Mouse (Mus musculus): ENCODE results near the gene Irf2bpl. TPM values are rescaled to one million over a fixed set of nuclear protein-coding genes. Genes with fewer than 3 reads are reported as not detected.
A peak's percentile ranks its signal among the peaks of the same experiment; 100 is the strongest.

Gene Irf2bpl
- polyA plus RNA-seq, 1 experiment from 2014 or later: 54.8 TPM

DNA sequence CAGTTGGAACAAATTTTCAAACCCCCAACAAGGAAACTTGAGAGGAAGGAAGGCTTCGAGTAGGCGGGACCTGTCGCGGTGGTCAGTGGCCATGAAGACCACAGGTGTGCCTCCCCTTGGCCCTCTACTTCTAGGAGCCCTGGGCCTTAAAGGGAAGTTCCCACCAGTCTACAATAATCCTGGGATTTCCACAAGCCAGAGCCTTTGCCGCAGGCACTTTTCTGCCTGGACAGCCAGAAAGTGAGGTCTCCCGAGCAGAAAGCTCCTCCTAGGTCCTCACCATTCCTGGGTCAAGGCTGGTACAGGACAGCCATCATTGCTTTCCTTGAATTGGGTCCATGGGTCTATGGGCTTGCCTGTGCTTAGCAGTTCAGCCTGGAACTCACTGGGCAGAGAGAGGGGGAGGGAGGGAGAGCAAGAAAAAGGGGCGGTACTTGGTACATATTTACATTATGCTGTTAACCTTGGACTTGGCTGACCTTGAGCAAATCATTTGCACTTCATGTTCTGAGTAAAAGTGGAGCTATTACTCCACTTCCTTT is 4.6 kb upstream of the Irf2bpl start:
- Histone ChIP-seq H3K9ac (peak overlapping the region; percentile 8; the same call in 1 of the 2 replicates), H3K9me3 (replicated peaks) (no peaks in the 10 kb centered on the region), H3K4me2 (peak overlapping the region; percentile 56), H3K27ac (peak overlapping the region; percentile 99), H3K4me1 (peaks cover 93% of the 10 kb centered on the region), H3K36me3 (ENCODE audit: poor library complexity, severe bottlenecking) (no peaks in the 10 kb centered on the region), H3K27me3 (no peaks in the 10 kb centered on the region), H3K4me3 (no peak overlapping the region)
- ATAC-seq: no peak
- WGBS: 12% methylated on average over 7 of the region's 7 CpGs

DNA sequence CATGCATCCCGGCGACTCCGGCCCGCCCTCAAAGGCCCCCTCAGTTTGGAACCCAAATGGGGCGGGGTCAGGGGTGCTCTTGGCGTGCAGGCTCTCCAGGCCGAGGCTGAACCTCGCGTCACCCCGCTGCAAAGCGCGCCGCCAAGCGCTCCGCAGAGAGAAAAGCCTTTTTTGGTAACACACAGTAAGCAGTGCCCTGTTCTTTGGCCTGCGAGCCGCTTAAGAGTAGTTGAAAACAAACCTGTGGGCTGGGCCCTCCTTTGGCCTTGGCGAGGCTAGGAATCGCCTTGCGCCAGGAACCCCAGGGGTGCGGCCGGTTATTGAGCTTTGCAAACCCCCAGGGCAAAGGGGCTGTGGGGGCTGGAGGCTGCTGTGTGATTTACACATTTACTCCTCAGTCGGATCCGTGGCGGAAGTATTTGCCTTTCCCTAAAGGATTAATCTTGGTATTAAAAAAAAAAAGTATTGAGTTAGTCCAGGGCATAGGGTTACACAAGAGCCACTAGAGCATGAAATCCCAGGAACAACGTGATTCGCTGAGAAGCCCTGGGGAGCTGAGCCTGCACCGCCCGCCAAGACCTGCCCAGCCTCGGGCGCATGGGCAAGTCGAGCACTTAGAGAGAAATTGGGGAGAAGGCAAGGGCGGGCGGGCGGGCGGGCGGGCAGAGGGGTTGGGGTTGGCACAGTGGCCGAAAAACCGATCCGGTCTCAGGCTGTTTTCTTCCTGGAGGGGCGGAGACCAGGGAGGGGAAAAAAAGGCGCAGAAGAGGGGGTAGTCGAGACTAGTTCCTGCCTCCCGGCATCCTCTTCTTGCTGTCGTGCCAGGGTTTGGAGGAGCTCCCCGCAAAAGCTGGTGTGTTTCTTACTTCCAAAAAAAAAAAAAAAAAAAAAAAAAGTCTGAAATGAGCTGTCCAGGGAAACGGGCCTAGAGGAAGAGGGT is 3.8 kb upstream of the Irf2bpl start:
- ATAC-seq: peak; percentile 48
- Histone ChIP-seq H3K27ac (peak overlapping the region; percentile 99), H3K4me1 (peaks cover 86% of the 10 kb centered on the region), H3K36me3 (ENCODE audit: poor library complexity, severe bottlenecking) (no peaks in the 10 kb centered on the region), H3K9me3 (replicated peaks) (no peaks in the 10 kb centered on the region), H3K27me3 (no peaks in the 10 kb centered on the region), H3K4me2 (peak overlapping the region; percentile 56), H3K9ac (peak overlapping the region; percentile 65), H3K4me3 (peak overlapping the region; percentile 26)
- 2% methylated on average over 47 of the region's 47 CpGs for WGBS

DNA sequence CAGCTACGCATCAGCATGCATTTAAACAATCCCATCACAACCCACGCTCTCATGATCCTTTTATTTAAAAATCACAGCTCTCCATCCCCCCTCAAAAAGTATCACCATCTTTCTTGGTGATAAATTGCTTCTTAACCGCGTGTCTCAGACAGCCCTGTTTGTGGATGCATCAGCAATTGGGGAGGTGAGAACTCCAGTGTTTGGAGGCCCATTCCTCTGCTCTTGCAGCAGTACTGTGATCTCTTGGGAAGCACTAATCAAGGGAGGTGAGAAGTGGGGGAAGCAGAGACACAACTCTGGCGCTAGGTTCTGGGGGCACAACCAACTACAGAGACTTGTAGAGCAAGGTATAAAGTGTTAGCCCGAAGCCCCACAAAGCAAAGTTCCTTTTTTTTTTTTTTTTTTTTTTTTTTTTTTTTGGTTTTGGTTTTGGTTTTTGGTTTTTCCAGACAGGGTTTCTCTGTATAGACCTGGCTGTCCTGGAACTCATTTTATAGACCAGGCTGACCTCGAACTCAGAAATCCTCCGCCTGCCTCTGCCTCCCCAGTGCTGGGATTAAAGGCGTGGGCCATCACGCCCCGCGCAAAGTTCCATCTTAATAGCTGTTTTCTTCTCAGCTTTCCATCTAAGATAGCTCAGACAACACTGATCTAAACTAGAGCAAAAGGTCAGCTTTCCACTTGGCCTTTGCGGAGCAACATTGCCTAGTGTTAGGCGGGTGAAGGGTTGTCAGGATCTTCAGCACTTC is 3.0 kb upstream of the Irf2bpl start:
- WGBS: 34% methylated on average over 14 of the region's 14 CpGs
- peaks cover 80% of the 10 kb centered on the region for H3K4me1 ChIP-seq

DNA sequence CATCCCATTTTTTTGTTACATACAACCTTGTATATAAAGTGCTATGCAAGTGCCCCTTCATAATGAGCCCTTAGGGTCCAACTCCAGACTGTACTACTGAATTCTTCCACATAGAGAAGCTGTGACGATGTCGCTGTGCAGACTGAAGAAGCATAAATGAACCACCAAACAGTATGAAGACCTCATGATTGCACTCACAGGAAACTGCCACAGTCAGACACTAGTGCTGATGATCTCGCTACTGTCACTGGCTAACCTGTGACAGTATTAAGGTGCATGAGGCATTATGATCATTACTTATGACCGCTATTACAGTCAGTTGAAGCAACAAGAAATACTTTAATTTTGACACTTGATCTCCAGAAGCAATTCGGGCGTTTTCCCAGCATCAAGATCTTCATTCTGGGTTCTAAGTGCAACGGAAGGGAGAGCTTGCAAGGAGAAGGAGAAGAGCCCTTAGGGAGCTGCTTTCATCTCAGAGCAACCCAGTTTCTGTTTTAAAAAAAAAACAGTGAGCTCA is 1.9 kb upstream of the Irf2bpl start:
- no peak overlapping the region for H3K4me2 ChIP-seq
- no peak overlapping the region for H3K9ac ChIP-seq
- H3K36me3 ChIP-seq (ENCODE audit: poor library complexity, severe bottlenecking): peaks cover 11% of the 10 kb centered on the region; the same call in 1 of the 2 replicates
- no peak for ATAC-seq
- H3K27ac ChIP-seq: peak overlapping the region; percentile 11
- H3K9me3 ChIP-seq (replicated peaks): no peaks in the 10 kb centered on the region
- no peaks in the 10 kb centered on the region for H3K27me3 ChIP-seq
- 64% methylated on average over 7 of the region's 7 CpGs for whole genome bisulfite sequencing
- H3K4me3 ChIP-seq: no peak overlapping the region
- H3K4me1 ChIP-seq: peaks cover 79% of the 10 kb centered on the region

More for the DNA sequence above, 3.0 kb upstream of the Irf2bpl start:
- Histone ChIP-seq H3K9me3 (replicated peaks) (no peaks in the 10 kb centered on the region), H3K27me3 (no peaks in the 10 kb centered on the region), H3K9ac (peak overlapping the region; percentile 65), H3K27ac (peak overlapping the region; percentile 99), H3K4me2 (peak overlapping the region; percentile 56), H3K4me3 (peak overlapping the region; percentile 26; the same call in 1 of the 2 replicates), H3K36me3 (ENCODE audit: poor library complexity, severe bottlenecking) (peaks cover 1% of the 10 kb centered on the region; the same call in 1 of the 2 replicates)
- ATAC-seq: no peak

DNA sequence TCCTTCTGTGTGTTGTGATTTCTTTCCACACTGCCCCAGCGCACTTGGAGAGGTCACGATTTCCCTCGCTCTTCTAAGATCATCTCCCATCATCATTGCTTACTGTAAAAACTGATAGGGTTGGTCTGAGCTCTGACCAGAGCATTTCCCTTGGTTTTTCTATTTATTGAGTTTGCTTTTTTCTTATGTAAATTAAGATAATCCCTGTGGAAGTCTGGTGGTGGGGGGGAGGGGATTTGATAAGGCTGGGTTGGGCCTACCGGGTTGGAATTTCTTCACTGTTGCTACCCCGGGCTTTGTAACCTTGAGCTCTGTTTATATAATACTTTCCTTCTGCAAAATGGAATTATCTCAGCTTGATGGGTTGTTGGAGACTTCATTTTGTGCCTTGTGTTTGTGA is 1.1 kb upstream of the Irf2bpl start:
- H3K4me3 ChIP-seq: no peak overlapping the region
- peak overlapping the region; percentile 99 for H3K4me2 ChIP-seq
- H3K9me3 ChIP-seq (replicated peaks): no peaks in the 10 kb centered on the region
- H3K27ac ChIP-seq: peak overlapping the region; percentile 100; the same call in 1 of the 2 replicates
- H3K9ac ChIP-seq: peak overlapping the region; percentile 53; the same call in 1 of the 2 replicates
- H3K36me3 ChIP-seq (ENCODE audit: poor library complexity, severe bottlenecking): peaks cover 11% of the 10 kb centered on the region; the same call in 1 of the 2 replicates
- 10% methylated on average over 5 of the region's 5 CpGs for WGBS
- no peaks in the 10 kb centered on the region for H3K27me3 ChIP-seq
- H3K4me1 ChIP-seq: peaks cover 74% of the 10 kb centered on the region
- no peak for ATAC-seq

DNA sequence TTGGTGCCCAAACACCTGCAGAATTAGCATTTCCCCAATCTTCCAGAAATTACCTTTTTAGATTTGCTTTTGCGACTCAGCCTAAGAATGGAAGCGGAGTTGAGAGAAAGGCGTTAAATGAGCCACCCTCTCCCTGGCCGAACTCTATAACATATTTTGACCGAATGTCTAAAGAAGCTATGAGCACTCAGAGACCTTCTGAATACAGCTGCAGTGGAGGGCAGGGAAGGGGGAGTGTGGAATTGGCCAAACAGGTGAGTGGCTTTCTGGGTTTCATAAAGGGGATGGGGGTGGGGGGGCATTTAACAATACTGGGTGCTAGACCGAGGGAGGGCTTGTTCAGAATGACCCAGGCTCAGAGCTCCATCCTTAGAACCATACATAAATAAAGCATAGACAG is 738 bp upstream of the Irf2bpl start:
- peaks cover 11% of the 10 kb centered on the region; the same call in 1 of the 2 replicates for H3K36me3 ChIP-seq (ENCODE audit: poor library complexity, severe bottlenecking)
- H3K27me3 ChIP-seq: no peaks in the 10 kb centered on the region
- no peak for ATAC-seq
- H3K4me3 ChIP-seq: peak overlapping the region; percentile 98
- 3% methylated on average over 6 of the region's 6 CpGs for WGBS
- no peaks in the 10 kb centered on the region for H3K9me3 ChIP-seq (replicated peaks)
- H3K27ac ChIP-seq: peak overlapping the region; percentile 100
- H3K4me2 ChIP-seq: peak overlapping the region; percentile 99
- H3K4me1 ChIP-seq: peaks cover 74% of the 10 kb centered on the region
- peak overlapping the region; percentile 53 for H3K9ac ChIP-seq

DNA sequence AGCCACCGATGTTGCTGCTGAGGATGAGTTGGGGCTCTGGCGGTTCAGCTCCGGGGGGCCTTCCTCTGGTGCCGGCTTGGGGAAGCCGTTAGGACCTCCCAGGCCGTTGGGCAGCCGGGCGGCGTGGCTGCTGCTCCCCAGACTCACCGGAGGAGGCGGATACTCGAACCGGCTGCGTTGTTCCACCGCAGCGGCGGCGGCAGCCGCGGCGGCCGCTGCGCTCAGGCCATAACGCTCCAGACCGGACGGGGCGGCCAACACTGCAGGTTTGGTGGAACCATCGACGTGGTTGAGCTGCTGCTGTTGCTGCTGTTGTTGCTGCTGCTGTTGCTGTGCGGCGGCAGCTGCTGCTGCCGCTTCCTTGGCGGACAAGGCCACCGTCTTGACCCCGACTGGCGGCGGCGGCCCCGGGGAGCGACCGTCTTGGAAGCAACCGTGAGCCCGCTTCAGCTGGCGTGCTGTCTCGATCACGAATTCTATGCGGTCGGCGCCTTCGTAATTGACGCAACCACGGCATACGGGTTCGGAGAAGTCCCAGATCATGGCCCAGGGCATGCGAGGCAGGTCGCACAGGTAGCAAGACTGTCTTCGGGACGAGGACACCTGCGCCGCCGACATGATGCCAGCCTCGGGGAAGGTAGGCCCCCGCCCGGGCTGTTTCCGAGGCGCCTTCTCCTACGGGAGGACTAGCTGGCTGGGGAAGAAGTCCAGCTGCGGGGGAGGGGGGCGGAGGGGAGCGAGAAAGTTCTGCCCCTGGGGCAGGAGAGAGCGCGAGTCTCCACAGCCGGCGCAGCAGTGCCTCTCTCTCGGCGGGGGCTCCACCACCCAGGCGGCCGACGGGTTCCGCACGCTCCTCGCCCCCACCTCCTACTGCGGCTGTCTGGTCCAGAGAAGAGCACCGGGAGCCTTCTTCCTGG is 1.1 kb downstream of the Irf2bpl start:
- Histone ChIP-seq H3K4me2 (peak overlapping the region; percentile 99), H3K4me1 (peaks cover 74% of the 10 kb centered on the region), H3K9me3 (replicated peaks) (no peaks in the 10 kb centered on the region), H3K36me3 (ENCODE audit: poor library complexity, severe bottlenecking) (peaks cover 15% of the 10 kb centered on the region; the same call in 1 of the 2 replicates), H3K27ac (peak overlapping the region; percentile 100), H3K27me3 (no peaks in the 10 kb centered on the region), H3K4me3 (peak overlapping the region; percentile 98), H3K9ac (peak overlapping the region; percentile 100)
- under 1% methylated on average over 84 of the region's 84 CpGs for WGBS
- peak; percentile 8 for ATAC-seq

DNA sequence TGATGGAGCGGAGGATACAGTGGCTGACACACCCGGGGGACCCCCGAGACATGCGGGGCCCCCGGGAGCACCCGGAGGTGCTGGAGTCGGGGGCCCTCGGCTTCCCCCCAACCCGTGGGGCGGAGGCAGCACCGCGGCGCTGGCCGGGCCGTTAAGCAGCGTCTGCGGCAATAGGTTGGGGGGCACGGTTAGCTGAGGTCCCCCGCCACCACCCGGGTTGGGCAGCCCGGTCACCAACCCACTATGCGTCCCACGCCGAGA is 1.6 kb downstream of the Irf2bpl start:
- Histone ChIP-seq H3K4me2 (peak overlapping the region; percentile 99), H3K4me3 (peak overlapping the region; percentile 98), H3K36me3 (ENCODE audit: poor library complexity, severe bottlenecking) (peaks cover 15% of the 10 kb centered on the region; the same call in 1 of the 2 replicates), H3K4me1 (peaks cover 74% of the 10 kb centered on the region), H3K9ac (peak overlapping the region; percentile 100), H3K27me3 (no peaks in the 10 kb centered on the region), H3K9me3 (replicated peaks) (no peaks in the 10 kb centered on the region), H3K27ac (peak overlapping the region; percentile 100)
- under 1% methylated on average over 24 of the region's 24 CpGs for WGBS
- no peak for ATAC-seq

DNA sequence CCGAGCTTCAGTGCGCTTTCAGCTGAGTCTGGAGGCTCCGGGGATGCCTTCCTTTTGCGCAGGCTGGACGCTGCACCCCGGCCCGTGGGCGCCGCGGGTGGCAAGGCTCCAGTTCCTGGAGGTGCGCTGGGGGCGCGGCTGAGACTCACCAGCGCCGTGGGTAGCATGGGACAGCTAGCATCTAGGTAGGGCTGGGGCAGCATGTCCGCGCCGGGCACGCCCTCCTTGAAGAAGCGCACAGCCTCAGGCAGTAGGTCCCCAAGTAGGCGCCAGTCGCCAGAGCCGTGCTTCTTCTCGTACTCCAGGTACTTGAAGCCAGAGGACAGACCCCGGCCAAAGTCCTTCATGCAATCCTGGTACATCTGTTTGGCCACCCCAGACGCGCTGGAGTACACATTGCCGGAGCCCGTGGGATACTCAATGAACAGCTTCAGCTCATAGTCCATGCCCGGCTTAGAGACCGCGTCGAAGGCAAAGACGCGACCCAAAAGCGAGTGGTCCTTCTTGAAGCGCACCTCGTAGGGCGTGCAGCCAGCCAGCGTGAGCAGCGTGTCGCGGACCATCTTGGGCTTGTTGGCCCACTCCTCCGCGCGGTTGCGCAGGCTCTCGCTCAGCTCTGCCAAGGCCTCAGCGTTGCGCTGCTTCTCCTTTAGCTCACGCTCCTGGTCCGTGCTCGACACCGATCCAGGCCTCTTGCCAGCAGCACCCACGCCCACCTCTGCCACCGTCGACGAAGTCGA is 2.1 kb downstream of the Irf2bpl start:
- ATAC-seq: 0 out of 2 replicates have a peak, but pooled peaks have one; percentile 12
- H3K9me3 ChIP-seq (replicated peaks): no peaks in the 10 kb centered on the region
- H3K9ac ChIP-seq: peak overlapping the region; percentile 100
- WGBS: under 1% methylated on average over 59 of the region's 59 CpGs
- peaks cover 70% of the 10 kb centered on the region for H3K4me1 ChIP-seq
- peak overlapping the region; percentile 100 for H3K27ac ChIP-seq
- no peaks in the 10 kb centered on the region for H3K27me3 ChIP-seq
- peak overlapping the region; percentile 99 for H3K4me2 ChIP-seq
- peak overlapping the region; percentile 98 for H3K4me3 ChIP-seq
- H3K36me3 ChIP-seq (ENCODE audit: poor library complexity, severe bottlenecking): peaks cover 15% of the 10 kb centered on the region; the same call in 1 of the 2 replicates

DNA sequence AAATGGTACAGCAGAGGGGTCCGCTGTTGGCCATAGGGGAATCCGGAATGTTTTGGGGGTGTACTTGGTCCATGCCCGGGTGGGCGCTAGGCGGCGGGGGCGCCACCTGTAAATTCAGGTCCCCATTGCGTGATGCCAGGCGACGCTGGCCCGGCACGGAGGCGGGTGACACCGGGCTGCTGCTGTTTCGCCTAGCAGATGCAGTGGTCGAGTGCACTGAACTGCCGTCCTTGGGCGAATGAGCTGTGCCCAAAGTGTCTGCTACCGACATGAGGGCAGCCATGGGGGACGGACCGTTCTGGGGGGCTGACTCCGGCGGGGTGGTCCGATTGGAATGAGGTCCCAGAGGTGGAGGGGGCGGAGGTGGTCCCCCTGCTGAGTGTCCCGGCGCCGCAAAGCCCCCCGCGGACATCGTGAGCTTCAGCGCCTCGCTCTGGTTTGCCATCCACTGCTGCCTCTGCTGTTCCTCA is 2.8 kb downstream of the Irf2bpl start:
- Histone ChIP-seq H3K27ac (peak overlapping the region; percentile 100), H3K9ac (peak overlapping the region; percentile 100), H3K4me2 (peak overlapping the region; percentile 99), H3K4me1 (peaks cover 64% of the 10 kb centered on the region), H3K9me3 (replicated peaks) (no peaks in the 10 kb centered on the region), H3K4me3 (peak overlapping the region; percentile 98), H3K27me3 (no peaks in the 10 kb centered on the region), H3K36me3 (ENCODE audit: poor library complexity, severe bottlenecking) (peaks cover 15% of the 10 kb centered on the region; the same call in 1 of the 2 replicates)
- no peak for ATAC-seq
- WGBS: 5% methylated on average over 33 of the region's 33 CpGs
